Mouse (Mus musculus) cerebellum, postnatal 25 days (tissue): ENCODE results near the gene Smim17.
"Not testable (repeated sequence)": the region's sequence is repeated elsewhere in the genome, so short reads cannot be mapped to it uniquely, and the experiment has no call there.

Experiments used
- DNase-seq, 2 experiments: peaks; one replicate each; pipeline ENCODE4 v3.0.0; 2021; ENCODE audit warnings: mixed read lengths in 2 of 2

The Smim17 gene

GRCm38 (mm10) chr7:6397996-6398975, at the start of gene Smim17:
Smim17 (plus strand) TSS chr7:6398715.
- peak; percentile 72 to 80 for DNase-seq

GRCm38 (mm10) chr7:6358121-6358520, 40.4 kb upstream of the Smim17 start:
- no peak for DNase-seq

DNA sequence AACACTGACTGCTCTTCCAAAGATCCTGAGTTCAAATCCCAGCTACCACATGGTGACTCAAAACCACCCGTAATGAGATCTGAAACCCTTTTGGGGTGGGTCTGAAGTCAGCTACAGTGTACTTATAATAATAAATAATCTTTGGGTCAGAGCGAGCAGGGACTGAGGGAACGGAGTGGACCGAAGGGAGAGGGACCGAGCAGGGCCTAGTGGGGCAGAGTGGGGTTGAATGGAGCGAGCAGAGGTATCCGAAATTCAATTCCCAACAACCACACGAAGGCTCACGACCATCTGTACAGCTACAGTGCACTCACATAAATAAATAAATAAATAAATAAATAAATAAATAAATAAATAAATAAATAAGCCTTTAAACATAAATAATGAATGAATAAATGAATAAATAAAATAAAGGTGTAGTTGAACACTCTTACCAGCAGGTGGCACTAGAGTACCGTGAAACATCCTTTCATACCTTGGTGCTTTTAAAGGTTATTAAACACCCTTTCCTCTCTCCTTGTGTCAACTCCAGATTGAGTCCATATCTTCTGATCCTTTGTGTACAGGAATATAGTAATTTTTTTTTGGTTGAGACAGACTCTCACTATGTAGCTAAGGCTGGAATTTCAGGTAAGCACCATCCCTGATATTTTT, 39.5 kb upstream of the Smim17 start:
- DNase-seq: peak in 1 of 2 experiments; percentile 37

DNA sequence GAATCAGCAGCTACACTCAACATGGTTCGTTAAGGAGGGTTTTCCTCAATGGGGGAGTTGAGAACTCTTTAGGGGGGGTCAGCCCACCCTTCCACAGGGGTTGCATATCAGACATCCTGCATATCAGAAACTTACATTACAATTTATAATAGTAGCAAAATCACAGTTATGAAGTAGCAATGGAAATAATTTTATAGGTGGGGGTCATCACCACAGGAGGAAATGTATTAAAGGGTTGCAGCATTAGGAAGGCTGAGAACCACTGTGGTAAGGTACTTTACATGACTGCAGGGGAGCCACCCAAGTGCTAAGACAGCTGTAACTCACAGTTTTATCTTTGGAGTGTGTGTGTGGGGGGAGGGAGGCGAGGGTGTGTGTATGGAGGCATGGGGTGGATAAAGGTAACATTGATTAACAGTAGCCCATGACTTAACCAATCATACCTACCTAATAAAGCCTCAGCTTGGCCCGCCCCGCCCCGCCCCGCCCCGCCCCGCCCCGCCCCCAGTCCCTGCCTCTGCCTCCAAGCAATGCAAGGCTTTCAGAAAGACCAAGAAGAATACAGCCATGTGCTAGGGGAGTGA, 37.9 kb upstream of the Smim17 start:
- DNase-seq: no peak

GRCm38 (mm10) chr7:6361756-6362155, 36.8 kb upstream of the Smim17 start:
- DNase-seq: no peak

DNA sequence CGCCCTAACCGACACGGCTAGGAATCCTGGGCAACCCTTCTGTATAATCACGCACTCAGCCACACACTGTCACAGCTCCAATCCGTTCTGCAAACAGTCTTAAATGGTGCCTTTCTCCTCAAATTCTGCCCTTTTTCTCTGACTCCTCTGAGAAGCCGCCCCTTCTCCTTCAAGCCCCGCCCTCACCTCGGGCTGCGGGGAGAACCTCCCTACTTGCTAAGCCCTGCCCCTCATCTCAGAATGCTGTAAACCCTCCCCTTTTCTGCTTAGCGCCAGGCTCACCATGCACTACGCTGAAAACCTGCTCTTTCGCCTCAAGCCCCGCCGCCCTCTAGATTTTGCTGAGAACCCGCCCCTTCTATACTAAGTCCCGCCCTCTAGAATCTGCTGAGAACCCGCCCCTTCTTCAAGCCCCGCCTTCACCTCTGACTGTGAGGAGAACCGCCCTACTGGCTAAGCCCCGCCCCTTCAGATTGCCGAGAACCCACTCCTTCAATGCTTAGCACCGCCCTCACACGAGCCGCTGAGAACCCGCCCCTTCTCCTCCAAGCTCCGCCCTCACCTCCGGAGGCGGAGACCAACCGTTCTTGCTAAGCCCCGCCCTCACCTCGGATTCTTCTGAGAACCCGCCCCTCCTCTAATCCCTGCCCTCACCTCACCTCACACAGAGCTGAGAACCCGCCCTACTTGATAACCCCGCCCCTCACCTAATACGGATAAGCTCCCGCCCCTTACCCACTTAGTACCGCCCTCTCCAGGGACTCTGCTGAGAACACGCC, 36.1 kb upstream of the Smim17 start:
- DNase-seq: peak; percentile 98 to 99

- peak in 1 of 2 experiments; percentile 89 for DNase-seq
These were observed 35.4 kb upstream of the Smim17 start, which contains the start of gene Zfp78 for GRCm38 (mm10) chr7:6363047-6363488. Zfp78 (plus strand) TSS chr7:6363280.

DNA sequence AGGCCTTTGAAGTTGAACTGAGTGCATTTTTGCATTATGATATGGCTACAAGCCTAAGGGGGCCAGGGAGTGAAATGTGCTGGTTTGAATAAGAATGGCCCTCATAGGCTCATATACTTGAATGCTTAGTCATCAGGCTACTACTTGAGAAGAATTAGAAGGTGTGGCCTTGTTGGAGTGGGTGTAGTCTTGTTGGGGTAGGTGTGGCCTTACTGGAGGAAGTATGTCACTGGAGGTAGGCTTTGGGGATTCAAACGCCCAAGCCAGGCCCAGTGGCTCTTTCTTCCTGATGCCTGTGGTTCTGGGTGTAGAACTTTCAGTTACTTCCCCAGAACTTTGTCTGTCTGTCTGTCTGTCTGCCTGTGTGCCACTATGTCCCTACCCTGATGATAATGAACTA, 33.8 kb upstream of the Smim17 start:
- no peak for DNase-seq

DNA sequence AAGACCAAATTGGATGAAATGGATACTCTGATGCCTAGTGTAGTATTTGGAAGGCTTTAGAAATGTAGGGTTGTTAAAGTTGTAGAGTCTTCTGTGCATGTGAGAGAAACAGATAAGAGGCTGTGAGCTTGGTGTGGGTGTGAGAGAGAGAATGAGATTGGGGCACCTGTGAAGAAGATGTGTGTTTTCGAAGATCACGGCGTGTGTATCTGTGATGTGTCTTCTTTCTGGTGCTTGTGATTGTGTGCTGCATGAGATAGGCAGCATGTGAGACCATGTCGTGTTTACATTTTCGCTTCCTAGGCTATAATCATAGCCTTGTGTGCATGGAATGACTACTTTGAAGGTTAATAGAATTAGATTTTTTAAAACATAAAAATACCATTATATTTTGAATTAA, 31.3 kb upstream of the Smim17 start:
- no peak for DNase-seq

DNA sequence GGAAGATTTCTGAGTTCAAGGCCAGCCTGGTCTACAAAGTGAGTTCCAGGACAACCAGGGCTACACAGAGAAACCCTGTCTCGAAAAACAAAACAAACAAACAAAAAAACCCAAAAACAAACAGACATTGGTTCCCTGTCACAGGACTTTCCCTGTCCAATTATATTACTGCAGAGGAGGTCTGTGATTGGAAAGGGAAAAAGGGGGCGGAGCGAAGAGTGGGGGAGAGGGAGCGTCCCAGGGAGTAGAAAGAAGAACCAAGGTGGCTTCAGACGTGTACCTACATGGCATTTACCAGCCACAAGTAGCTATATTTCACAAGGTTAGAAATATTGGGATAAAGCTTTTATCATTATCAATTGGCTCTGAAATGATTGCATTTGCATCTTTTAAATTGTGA, 30.4 kb upstream of the Smim17 start:
- not testable (repeated sequence) for DNase-seq

- no peak for DNase-seq
These were observed 29.1 kb upstream of the Smim17 start for GRCm38 (mm10) chr7:6369460-6369859.

- no peak for DNase-seq
These were observed 25.5 kb upstream of the Smim17 start for GRCm38 (mm10) chr7:6372993-6373392.

GRCm38 (mm10) chr7:6378441-6378840, 20.1 kb upstream of the Smim17 start:
- DNase-seq: no peak

GRCm38 (mm10) chr7:6381431-6381830, 17.1 kb upstream of the Smim17 start:
- DNase-seq: no peak

DNA sequence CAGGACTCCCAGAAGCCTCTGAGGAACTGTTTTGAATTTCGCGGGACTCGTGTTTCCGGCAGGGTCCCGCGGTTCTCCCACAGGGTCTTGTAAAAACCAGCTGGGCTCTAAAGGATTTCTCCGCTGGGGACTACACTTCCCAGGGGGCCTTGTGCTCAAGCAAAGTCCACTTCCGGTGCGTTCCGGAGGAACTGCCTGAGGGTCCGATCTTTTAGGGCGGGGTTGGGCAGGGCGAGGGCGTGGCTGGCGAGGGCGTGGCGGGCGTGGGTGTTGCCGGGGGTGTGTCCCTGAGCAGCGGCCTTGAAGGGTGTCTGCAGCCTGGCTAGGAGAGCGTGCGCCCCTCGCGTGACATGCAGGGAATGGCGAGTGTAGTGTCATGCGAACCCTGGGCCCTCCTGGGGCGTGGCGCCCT, 15.5 kb upstream of the Smim17 start, which contains the start of gene Zfp28:
TSS of gene Zfp28 (plus strand) at position 252 of the 412 bp plus-strand sequence.
- DNase-seq: peak; percentile 91 to 95

GRCm38 (mm10) chr7:6384011-6384410, 14.5 kb upstream of the Smim17 start:
- no peak for DNase-seq

- DNase-seq: no peak
These were observed 11.5 kb upstream of the Smim17 start for GRCm38 (mm10) chr7:6386995-6387394.

- DNase-seq: no peak
These were observed 9.5 kb upstream of the Smim17 start for GRCm38 (mm10) chr7:6388971-6389370.

GRCm38 (mm10) chr7:6389449-6389848, 9.1 kb upstream of the Smim17 start:
- no peak for DNase-seq

DNA sequence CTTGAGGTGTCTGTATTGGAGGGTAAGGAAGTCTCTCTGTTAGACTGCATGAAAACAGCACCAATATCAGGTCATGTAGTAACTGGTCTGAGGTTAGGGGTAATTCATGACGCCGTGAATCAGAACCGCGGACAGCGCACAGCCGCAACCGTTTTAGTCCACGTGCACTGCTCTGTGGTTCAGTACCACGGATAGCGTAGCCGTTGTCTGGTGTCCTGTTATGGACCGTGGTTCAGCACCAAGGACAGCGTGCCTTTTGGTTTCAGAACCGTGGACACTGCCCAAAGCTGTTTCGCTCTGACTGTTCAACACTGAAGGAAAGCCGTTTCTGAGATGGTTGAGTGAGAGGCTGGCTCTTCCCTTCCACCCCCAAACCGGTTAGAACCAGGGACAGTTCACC, 11.5 kb downstream of the Smim17 start, which contains the start of gene Gm20715:
TSS of gene Gm20715 (plus strand) at position 235 of the 400 bp plus-strand sequence.
- DNase-seq: peak; percentile 35 to 65

- DNase-seq: peak; percentile 13 to 21
These were observed 16.3 kb downstream of the Smim17 start for GRCm38 (mm10) chr7:6414626-6415441.
